Comparison of ENCODE assay signal across 19 mouse cellular contexts in the genomic region with DNA sequence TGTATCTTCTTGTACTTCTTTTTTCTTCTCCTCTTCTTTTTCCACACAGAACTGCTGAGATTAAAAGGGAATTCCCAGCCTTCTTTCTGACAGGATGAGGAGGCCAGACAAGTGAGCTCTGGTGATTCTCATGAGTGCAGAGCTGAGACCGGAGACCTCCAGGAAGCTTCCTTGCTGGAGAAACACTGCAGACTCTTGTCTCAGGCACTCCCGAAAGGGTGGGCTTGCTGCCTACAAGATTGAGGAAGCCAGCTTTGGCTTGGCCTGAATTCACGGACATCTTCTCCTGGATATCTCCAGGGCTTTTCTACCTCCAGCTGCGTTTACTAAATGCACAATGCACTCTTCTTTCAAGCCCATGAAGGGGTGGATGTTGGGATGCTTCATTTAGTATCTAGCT.
DNase-seq lines count a peak whose midpoint lies in the region; ATAC-seq and TF ChIP-seq lines count a peak whose summit lies in the region.
"Had no signal": no experiment of that assay in that cellular context is flagged by ENCODE, and none has a peak within 500 bp of the region (broad histone marks: within the 10 kb centered on the region; RNA-seq: fewer than 3 reads in every experiment).

No protein-coding gene starts in this region.

- no peaks in the 10 kb centered on the region for H3K36me3 ChIP-seq in heart, embryonic 12.5 days
- H3K36me3 ChIP-seq in intestine, embryonic 14.5 days (ENCODE audit: control insufficient read depth, insufficient read depth, low read length), result no peaks in the 10 kb centered on the region
- H3K36me3 ChIP-seq in intestine, postnatal 0 days (ENCODE audit: control insufficient read depth, insufficient read depth), result no peaks in the 10 kb centered on the region
- H3K36me3 ChIP-seq in lung, embryonic 16.5 days (ENCODE audit: control insufficient read depth, insufficient read depth, low read length), result no peaks in the 10 kb centered on the region
- no peaks in the 10 kb centered on the region for H3K36me3 ChIP-seq in liver, embryonic 12.5 days
- H3K36me3 ChIP-seq: embryonic facial prominence, embryonic 15.5 days had no signal

- no peaks in the 10 kb centered on the region for H3K9me3 ChIP-seq in heart, embryonic 12.5 days (replicated peaks)
- H3K9me3 ChIP-seq in intestine, embryonic 14.5 days (ENCODE audit: control insufficient read depth, low read length), result no peaks in the 10 kb centered on the region
- H3K9me3 ChIP-seq in intestine, postnatal 0 days (ENCODE audit: control insufficient read depth), result no peaks in the 10 kb centered on the region
- no peaks in the 10 kb centered on the region for H3K9me3 ChIP-seq in lung, embryonic 16.5 days (ENCODE audit: control insufficient read depth, low read length)
- H3K9me3 ChIP-seq in liver, embryonic 12.5 days (replicated peaks), result no peaks in the 10 kb centered on the region
- H3K9me3 ChIP-seq: embryonic facial prominence, embryonic 15.5 days had no signal

- TF ChIP-seq CTCF in intestine, postnatal 0 days (IDR thresholded peaks at IDR 0.05; ENCODE audit: low read depth), result no peak

- no peak overlapping the region for H3K4me2 ChIP-seq in heart, embryonic 12.5 days
- H3K4me2 ChIP-seq in intestine, embryonic 14.5 days (ENCODE audit: low read length), result 0 out of 2 replicates have a peak overlapping the region, but pooled peaks have one; percentile 8
- no peak overlapping the region for H3K4me2 ChIP-seq in intestine, postnatal 0 days (replicated peaks; ENCODE audit: low read depth)
- H3K4me2 ChIP-seq in lung, embryonic 16.5 days (ENCODE audit: low read depth, low read length), result no peak overlapping the region
- no peak overlapping the region for H3K4me2 ChIP-seq in liver, embryonic 12.5 days
- H3K4me2 ChIP-seq: embryonic facial prominence, embryonic 15.5 days had no signal

- H3K9ac ChIP-seq in heart, embryonic 12.5 days, result no peak overlapping the region
- H3K9ac ChIP-seq in intestine, embryonic 14.5 days (ENCODE audit: low read length), result no peak overlapping the region
- H3K9ac ChIP-seq in intestine, postnatal 0 days (ENCODE audit: low read depth, low read length), result no peak overlapping the region
- no peak overlapping the region for H3K9ac ChIP-seq in lung, embryonic 16.5 days (ENCODE audit: low read length)
- H3K9ac ChIP-seq in liver, embryonic 12.5 days, result no peak overlapping the region
- H3K9ac ChIP-seq: embryonic facial prominence, embryonic 15.5 days had no signal

- H3K27me3 ChIP-seq in heart, embryonic 12.5 days (replicated peaks), result no peaks in the 10 kb centered on the region
- no peaks in the 10 kb centered on the region for H3K27me3 ChIP-seq in intestine, embryonic 14.5 days (replicated peaks; ENCODE audit: control insufficient read depth, insufficient read depth, low read length)
- H3K27me3 ChIP-seq in intestine, postnatal 0 days (replicated peaks; ENCODE audit: control insufficient read depth, insufficient read depth, low read length), result no peaks in the 10 kb centered on the region
- H3K27me3 ChIP-seq in lung, embryonic 16.5 days (ENCODE audit: control insufficient read depth, insufficient read depth, low read depth, low read length), result no peaks in the 10 kb centered on the region
- no peaks in the 10 kb centered on the region for H3K27me3 ChIP-seq in liver, embryonic 12.5 days (replicated peaks)
- H3K27me3 ChIP-seq: CH12.LX; embryonic facial prominence, embryonic 15.5 days had no signal

- peak overlapping the region; percentile 63 for H3K27ac ChIP-seq in heart, embryonic 12.5 days (ENCODE audit: poor library complexity, severe bottlenecking)
- peak overlapping the region; percentile 59; the same call in 1 of the 2 replicates for H3K27ac ChIP-seq in intestine, embryonic 14.5 days (ENCODE audit: low read depth)
- H3K27ac ChIP-seq in intestine, postnatal 0 days (ENCODE audit: low read depth, low read length), result no peak overlapping the region
- peak overlapping the region; percentile 69 for H3K27ac ChIP-seq in lung, embryonic 16.5 days (ENCODE audit: low read length)
- no peak overlapping the region for H3K27ac ChIP-seq in liver, embryonic 12.5 days
- H3K27ac ChIP-seq: embryonic facial prominence, embryonic 15.5 days; left cerebral cortex, adult 2 months had no signal

- no peak for DNase-seq in heart, adult 9 months (ENCODE audit: low spot score in 2 of 2)
- no peak for DNase-seq in intestine, embryonic 14.5 days (ENCODE audit: low spot score)
- DNase-seq in lung, postnatal 10 days, result no peak
- peak; percentile 15 for DNase-seq in skeletal muscle tissue, adult 2 months (ENCODE audit: low read depth, low spot score)
- DNase-seq: adrenal gland, postnatal 25 days; cerebellum, adult 11-12 months; cerebellum, postnatal 14 days; gastrocnemius, postnatal 36 days; kidney, postnatal 10 days; layer of hippocampus, adult 9-11 months; lung, adult 2 months; right cerebral cortex, postnatal 14 days had no signal

- 46% methylated on average over 4 of the region's 4 CpGs for WGBS in heart, embryonic 12.5 days
- WGBS in intestine, embryonic 14.5 days, result 37% methylated on average over 4 of the region's 4 CpGs
- 58% methylated on average over 4 of the region's 4 CpGs for WGBS in intestine, postnatal 0 days
- WGBS in lung, embryonic 16.5 days, result 60% methylated on average over 4 of the region's 4 CpGs
- WGBS in liver, embryonic 12.5 days (ENCODE audit: insufficient replicate concordance), result 66% methylated on average over 4 of the region's 4 CpGs

- ATAC-seq in heart, embryonic 12.5 days (ENCODE audit: insufficient number of reproducible peaks, low FRiP score), result no peak
- no peak for ATAC-seq in intestine, embryonic 14.5 days (replicated peaks; ENCODE audit: low FRiP score, low TSS enrichment, low read depth)
- ATAC-seq in intestine, postnatal 0 days, result no peak
- no peak for ATAC-seq in lung, embryonic 16.5 days (ENCODE audit: low read depth)
- ATAC-seq in liver, embryonic 12.5 days, result no peak

- no peak overlapping the region for H3K4me3 ChIP-seq in heart, embryonic 12.5 days
- H3K4me3 ChIP-seq in intestine, embryonic 14.5 days (ENCODE audit: low read depth, low read length), result no peak overlapping the region
- H3K4me3 ChIP-seq in intestine, postnatal 0 days (ENCODE audit: low read depth, low read length), result no peak overlapping the region
- no peak overlapping the region for H3K4me3 ChIP-seq in lung, embryonic 16.5 days (ENCODE audit: low read length)
- H3K4me3 ChIP-seq in liver, embryonic 12.5 days, result no peak overlapping the region
- H3K4me3 ChIP-seq: embryonic facial prominence, embryonic 15.5 days; left cerebral cortex, adult 2 months had no signal

- H3K4me1 ChIP-seq in heart, embryonic 12.5 days (replicated peaks), result peaks cover 8% of the 10 kb centered on the region
- H3K4me1 ChIP-seq in intestine, embryonic 14.5 days (replicated peaks; ENCODE audit: control insufficient read depth, insufficient read depth, low read length), result peaks cover 15% of the 10 kb centered on the region; the same call in 1 of the 2 replicates
- H3K4me1 ChIP-seq in intestine, postnatal 0 days (replicated peaks; ENCODE audit: control insufficient read depth, insufficient read depth, low read length), result no peaks in the 10 kb centered on the region
- peaks cover 4% of the 10 kb centered on the region; the same call in 1 of the 2 replicates for H3K4me1 ChIP-seq in lung, embryonic 16.5 days (replicated peaks; ENCODE audit: control insufficient read depth, insufficient read depth, low read length)
- H3K4me1 ChIP-seq in liver, embryonic 12.5 days, result no peaks in the 10 kb centered on the region

Comparison
In these comparisons a context has a peak if more than half of its experiments do, and no peak if none do; other contexts are left out.
1. H3K27ac ChIP-seq: peak in heart, embryonic 12.5 days (single experiment), intestine, embryonic 14.5 days (single experiment) and lung, embryonic 16.5 days (single experiment); none in intestine, postnatal 0 days (single experiment) and liver, embryonic 12.5 days (single experiment).